Mouse (Mus musculus) cerebellum, postnatal 4 days (tissue): ENCODE measurements at regions not wholly inside any gene's neighbourhood (a gene's known extent, or its start where the extent isn't known, plus 50 kb on each side); places are given as distances from the start of the nearest gene placed in this dataset.
A peak's percentile ranks its signal among the peaks of the same experiment; 100 is the strongest.

ENCODE experiments used
- DNase-seq, 2 experiments: peaks; one replicate each; pipeline ENCODE4 v3.0.0; 2022; ENCODE audit warnings: low spot score in 2 of 2, mixed read lengths in 1 of 2

DNA sequence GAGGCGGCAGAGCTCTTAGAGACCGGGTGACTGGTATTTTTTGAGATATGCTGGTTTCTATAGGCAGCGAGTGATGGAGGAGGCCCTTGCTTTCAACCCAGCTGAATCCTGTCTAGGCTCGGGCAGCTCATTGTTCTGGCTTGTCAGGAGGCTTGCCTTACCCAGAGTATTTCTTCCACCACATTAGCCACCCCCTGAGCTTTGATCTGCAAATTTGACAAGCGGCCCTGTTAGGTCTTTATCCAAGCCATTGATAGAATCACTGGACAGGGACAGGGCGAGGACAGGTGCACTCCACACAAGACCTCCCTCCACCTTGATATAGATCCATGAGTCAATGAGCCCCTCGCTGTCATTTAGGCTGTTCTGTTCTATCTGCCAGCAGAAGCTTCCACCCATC is 343.0 kb upstream of the Fam19a5 start:
- peak in 1 of 2 experiments; percentile 20 for DNase-seq

DNA sequence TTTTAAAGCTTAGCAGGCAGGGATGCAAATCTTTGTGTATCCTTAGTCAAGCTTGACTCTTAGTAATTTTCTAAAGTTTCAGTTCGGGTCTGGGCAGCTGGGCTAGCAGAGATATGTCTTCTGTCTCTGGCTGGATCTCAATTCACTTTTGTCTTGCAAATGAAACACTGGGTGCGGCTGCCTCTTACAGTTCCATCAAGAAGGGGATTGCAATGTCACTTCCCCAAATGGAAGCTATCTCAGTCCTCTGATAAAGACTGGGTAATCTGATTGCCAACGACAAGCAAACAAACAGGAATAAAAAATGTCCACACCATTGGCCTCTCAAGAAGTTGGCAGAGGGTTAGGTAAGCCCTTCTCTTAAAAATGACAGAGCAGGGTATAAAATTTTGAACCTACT is 314.1 kb upstream of the Fam19a5 start:
- no peak for DNase-seq

- no peak for DNase-seq
These were observed 308.0 kb upstream of the Fam19a5 start for GRCm38 (mm10) chr15:87236096-87236495.

DNA sequence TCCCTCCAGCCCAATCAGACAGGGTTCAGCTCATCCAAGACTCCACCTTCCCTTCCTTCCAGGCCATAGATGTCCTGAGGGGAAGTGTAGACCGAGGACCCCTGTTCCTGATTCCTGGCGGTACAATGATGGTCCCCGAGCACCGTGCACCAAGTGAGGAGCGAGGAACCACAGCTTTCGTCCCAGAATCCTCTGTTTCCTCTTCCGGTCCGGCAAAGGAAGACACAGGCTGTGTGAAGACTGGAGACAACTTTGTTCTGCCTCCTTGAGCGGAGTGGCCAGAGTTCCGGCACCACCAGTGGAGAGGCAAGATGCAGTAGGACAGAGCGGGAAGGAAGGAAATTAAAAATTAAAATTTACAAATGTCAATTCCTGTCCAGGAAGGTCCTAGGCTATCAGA is 305.0 kb upstream of the Fam19a5 start:
- DNase-seq: no peak

DNA sequence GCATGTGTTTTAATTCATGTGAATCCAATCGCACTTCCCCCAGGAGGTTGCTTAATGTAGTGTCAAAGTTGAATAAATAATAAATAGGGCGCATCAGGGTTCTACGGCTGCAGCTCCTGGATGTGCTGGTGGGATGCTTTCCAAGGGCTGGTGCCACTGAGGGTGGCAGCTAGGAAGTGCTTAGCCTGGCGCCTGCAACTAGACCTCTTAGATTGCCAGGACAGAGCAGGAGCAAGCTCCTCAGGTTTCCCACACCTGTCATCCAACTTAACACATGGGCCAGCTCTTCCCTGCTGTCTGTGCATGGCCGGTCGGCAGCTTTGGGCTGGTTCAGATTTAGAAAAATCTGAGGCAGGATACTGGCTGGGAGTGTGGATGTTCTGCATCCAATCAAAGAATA is 282.6 kb upstream of the Fam19a5 start:
- no peak for DNase-seq

DNA sequence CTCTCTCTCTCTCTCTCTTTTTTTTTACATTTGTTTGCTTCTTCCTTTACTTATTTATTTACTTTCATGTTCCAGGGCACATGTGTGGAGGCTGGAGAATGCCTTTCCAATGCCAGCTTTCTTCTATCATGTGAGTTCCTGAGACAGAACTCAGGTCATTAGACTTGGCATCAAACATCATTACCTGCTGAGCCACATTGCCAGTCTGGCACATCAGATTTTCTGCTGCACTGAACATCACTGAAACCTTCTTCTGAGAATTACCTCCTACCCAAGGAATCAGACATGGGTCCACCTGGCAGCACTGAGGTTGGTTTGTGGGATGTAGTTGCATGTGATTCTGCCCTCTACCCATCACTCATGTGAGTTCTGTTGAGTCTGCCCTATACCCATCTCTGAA is 279.2 kb upstream of the Fam19a5 start:
- peak in 1 of 2 experiments; percentile 23 for DNase-seq

GRCm38 (mm10) chr15:87290987-87291529 is 253.0 kb upstream of the Fam19a5 start:
- no peak for DNase-seq

GRCm38 (mm10) chr15:87319896-87320295 is 224.2 kb upstream of the Fam19a5 start:
- no peak for DNase-seq

DNA sequence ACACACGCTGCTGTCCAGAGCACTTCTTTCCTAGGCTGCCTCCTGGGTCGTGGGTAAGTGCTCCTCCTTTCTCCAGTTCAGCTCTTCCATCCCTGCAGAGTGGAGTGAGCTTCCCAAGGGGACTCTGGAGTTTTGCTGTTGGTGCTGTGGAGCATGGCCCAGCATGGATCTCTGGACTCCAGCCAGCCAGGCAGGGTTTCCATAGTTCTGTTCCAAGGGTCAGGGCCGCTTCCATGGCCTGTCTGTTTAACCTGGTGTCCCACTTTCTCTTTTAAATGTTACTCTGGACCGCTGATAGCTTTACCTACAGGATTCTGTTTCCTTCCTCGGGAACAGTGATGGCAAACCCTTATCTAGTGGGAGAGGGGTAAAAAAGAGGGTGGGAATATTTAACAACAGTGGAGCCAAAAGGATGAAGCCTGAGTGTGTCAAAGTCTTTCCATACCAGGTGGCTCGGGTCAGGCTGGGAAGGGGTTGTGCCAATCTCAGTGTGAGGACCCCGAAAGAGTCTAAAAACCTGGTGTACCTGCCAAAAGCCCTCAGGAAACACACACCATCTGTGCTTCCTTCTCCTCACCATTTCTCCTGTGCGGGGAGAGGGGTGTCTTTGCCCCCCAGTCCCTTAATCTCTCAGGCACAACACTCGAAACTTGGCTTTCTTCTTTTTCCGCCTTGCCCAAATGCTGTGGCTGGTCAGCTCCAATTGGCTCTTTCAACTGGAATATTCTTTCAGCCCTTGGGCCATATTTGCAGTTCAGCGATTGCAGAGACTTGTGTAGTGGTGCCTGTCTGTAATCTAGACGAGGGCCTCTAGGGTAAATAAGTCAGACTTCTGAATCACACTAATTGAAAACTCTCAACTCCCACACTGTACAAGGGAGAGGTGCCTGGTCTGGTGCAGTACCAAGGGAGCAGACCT is 222.8 kb upstream of the Fam19a5 start:
- peak in 1 of 2 experiments; percentile 41 for DNase-seq

DNA sequence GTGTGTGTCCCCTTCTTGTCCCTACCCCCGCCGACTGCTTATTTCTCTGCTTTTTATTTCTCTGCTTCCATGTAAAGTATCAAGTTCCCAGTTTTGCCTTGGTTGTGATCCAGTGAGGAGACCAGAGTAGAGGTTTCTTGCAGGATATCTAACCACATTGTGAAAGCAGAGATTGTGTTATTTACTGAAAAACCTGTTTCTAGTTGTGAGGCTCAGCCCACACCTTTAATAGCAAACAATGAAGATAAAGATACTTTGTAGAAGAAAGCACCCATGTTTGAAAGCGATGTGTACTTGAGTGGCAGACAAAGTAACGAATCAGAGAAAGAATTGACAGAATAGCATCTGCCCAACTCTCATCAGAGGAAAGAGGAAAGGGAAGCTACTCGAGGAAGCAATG is 218.7 kb upstream of the Fam19a5 start:
- no peak for DNase-seq

GRCm38 (mm10) chr15:87326281-87326680 is 217.8 kb upstream of the Fam19a5 start:
- no peak for DNase-seq

- no peak for DNase-seq
These were observed 211.7 kb upstream of the Fam19a5 start for GRCm38 (mm10) chr15:87332441-87332840.

GRCm38 (mm10) chr15:87333527-87333926 is 210.6 kb upstream of the Fam19a5 start:
- DNase-seq: no peak

GRCm38 (mm10) chr15:87334430-87334829 is 209.7 kb upstream of the Fam19a5 start:
- peak in 1 of 2 experiments; percentile 54 for DNase-seq

DNA sequence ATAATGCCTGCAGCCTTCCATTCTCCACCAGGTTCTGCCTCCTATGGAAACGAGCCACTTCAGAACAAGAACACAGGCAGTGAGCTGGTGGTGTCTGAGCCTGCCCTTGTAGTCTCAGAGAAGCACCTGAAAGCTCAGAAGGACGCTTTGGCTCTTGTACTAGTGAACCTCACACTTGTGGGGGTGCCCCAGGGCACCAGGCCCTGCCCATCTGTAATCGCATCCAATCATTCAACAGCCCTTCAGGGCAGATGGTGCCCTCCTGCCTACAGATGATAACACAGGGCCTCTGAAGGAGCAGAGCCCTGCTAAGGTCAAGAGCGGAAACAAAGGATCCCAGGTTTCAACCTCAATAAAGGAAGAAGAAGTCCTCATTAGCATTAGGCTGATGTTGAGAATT is 208.8 kb upstream of the Fam19a5 start:
- no peak for DNase-seq

DNA sequence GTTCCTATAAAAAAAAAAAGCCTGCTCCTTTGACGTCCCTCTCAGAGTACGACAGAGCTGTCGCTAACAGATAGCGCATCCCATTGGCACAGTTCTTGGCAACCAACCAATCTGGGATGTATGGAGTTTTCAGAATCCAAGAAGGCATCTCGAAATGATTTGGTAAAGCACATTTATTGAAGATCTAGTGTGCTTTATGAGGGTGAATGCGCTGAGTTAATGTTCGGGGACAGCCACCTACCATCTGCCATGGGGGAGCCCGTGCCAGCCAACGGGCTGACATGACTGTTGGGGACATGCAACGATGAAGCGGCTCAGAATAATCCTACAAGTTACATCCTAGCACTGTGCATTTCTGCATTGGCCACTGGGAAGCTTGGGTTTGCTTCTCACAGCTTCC is 208.4 kb upstream of the Fam19a5 start:
- DNase-seq: peak in 1 of 2 experiments; percentile 55

GRCm38 (mm10) chr15:87339904-87340303 is 204.2 kb upstream of the Fam19a5 start:
- DNase-seq: no peak

GRCm38 (mm10) chr15:87342656-87343055 is 201.4 kb upstream of the Fam19a5 start:
- no peak for DNase-seq

DNA sequence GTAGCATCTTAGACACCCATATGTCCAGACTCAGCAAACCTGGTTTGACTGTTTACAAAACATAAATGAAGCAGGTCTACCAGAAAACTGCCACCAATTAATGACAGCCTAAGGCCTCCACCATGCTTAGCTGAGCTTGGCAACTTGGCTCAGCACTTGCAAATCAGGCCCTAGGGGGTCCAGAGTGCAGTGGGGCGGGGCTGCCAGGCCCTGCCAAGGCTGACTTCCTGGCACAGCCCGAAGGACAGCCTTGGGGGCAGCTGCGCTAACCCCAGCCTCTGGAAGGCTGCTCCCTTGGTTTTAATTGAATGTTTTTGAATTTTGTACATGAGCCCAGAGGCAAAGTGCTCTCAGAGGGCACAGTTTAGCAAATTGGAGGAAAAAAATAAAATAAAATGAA is 198.3 kb upstream of the Fam19a5 start:
- DNase-seq: peak in 1 of 2 experiments; percentile 78

DNA sequence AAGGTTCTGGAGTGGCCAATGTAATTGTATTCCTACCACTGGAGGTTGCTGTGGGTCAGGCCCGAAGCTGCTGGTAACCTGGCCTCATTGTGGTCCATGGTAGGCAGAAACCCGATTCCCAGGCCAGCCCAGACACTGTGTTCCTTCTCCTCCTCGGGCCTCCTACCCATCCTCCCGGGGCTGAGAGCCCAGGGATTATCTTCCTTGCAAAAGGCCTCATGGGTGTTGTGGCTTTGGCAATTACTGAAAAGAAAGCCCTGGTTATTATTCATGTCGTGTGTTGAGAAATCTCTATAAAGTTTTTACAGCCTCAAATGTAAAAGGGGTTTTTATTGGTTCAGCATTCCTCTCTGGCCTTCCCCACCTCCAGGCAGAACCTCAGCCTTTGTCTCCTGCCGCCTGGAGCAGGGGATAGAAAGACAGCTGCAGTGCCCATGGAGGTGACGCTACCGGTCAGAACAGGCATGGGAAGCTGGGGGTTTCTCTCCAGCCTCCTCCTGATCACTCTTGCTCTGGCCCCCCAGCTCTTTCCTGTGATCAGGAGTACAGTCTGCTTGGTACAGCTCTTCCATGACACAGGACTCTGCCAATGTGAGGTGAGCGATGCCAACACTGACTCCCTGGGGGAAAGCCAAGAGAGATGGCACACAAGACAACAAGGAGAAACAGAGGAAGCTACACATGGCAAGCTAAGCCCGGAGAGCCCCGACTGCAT is 194.4 kb upstream of the Fam19a5 start:
- DNase-seq: peak in 1 of 2 experiments; percentile 64

GRCm38 (mm10) chr15:87352812-87353211 is 191.3 kb upstream of the Fam19a5 start:
- DNase-seq: no peak

DNA sequence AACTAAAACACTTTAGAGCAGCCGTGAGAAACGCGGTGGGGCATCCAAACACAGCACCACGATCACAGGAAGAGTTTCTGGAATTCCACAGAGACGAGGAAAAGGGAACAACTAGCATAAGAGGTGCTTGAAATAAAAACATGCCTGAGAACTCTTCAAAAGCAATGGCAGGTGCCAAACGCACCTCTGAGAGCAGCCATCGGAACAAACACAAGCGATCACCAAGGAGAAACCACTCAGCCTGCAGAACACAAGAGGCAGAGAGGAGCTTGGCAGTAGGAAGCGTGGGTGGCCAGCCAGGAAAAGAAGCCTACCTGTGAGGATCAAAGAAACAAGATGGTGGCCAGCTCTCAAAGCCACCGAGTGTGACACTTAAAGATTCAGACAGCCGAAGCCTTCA is 190.2 kb upstream of the Fam19a5 start:
- DNase-seq: no peak

DNA sequence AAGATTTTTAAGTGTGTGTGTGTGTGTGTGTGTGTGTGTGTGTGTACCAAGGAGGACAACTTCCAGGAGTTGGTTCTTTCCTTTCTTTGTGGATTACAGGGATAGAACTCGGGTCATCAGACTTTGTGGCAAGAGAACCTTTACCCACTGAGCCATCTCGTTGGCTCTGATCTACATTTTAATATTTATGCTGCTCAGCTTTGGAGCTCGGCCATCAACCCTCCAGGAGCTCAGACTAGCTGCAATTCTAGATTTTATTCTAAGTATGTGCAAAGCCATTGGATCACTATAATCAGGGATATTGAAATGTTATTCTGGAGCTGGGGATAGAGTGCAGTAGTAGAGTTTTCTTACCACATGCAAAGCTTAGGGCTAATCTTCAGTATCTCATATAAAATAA is 183.6 kb upstream of the Fam19a5 start:
- no peak for DNase-seq
